Mouse (Mus musculus) limb, embryonic 14.5 days (tissue): ENCODE measurements around the gene Bcar3. TPM values are rescaled to one million over a fixed set of nuclear protein-coding genes. Genes with fewer than 3 reads are reported as not detected.

Experiments used
- ATAC-seq: fragments of 200-750 bp; cut with Nextera tagmentation; 2 replicates; pipeline ENCODE4 v1.8.0; 2017; ENCODE audit warnings: low read depth, moderate number of reproducible peaks, moderate TSS enrichment; ENCODE audit not compliant: low FRiP score
- DNase-seq: peaks from one replicate; pipeline ENCODE4 v3.0.0-alpha.2; 2015; ENCODE audit warnings: low spot score
- H3K27ac ChIP-seq: fragments of 300-500 bp; sonication (generic); replicated peaks from 2 replicates; pipeline ENCODE4 v1.5.1; 2014; ENCODE audit warnings: low read depth, mild to moderate bottlenecking, low read length, moderate library complexity, mixed read lengths
- H3K27me3 ChIP-seq: fragments of 300-500 bp; sonication (generic); 2 replicates; pipeline ENCODE4 v1.6.1; 2014; ENCODE audit warnings: low read length, mixed read lengths; ENCODE audit not compliant: control insufficient read depth, insufficient read depth
- H3K36me3 ChIP-seq: fragments of 300-500 bp; sonication (generic); 2 replicates; pipeline ENCODE4 v1.6.1; 2014; ENCODE audit warnings: mild to moderate bottlenecking, low read length, moderate library complexity, mixed read lengths; ENCODE audit not compliant: control insufficient read depth, insufficient read depth
- H3K4me1 ChIP-seq: fragments of 300-500 bp; sonication (generic); 2 replicates; pipeline ENCODE4 v1.6.1; 2014; ENCODE audit warnings: antibody characterized with exemption, low read length, mixed read lengths; ENCODE audit not compliant: control insufficient read depth, insufficient read depth
- H3K4me2 ChIP-seq: fragments of 300-500 bp; sonication (generic); replicated peaks from 2 replicates; pipeline ENCODE4 v1.6.1; 2014; ENCODE audit warnings: low read depth, mild to moderate bottlenecking, low read length, moderate library complexity; ENCODE audit not compliant: severe bottlenecking
- H3K4me3 ChIP-seq: fragments of 300-500 bp; sonication (generic); replicated peaks from 2 replicates; pipeline ENCODE4 v1.5.1; 2014; ENCODE audit warnings: low read length
- H3K9ac ChIP-seq: fragments of 300-500 bp; sonication (generic); 2 replicates; pipeline ENCODE4 v1.6.1; 2014; ENCODE audit warnings: mild to moderate bottlenecking, low read depth, low read length, moderate library complexity; ENCODE audit not compliant: severe bottlenecking
- H3K9me3 ChIP-seq: fragments of 300-500 bp; sonication (generic); 2 replicates; pipeline ENCODE4 v1.6.1; 2016; ENCODE audit warnings: low read length; ENCODE audit not compliant: control insufficient read depth
- POLR2A ChIP-seq: fragments of 200-500 bp; IDR thresholded peaks from 2 replicates; pipeline ENCODE4 v1.8.0; 2012; ENCODE audit warnings: inconsistent platforms, mild to moderate bottlenecking, moderate library complexity, borderline replicate concordance; ENCODE audit not compliant: insufficient read depth, insufficient read length; ENCODE audit errors: extremely low read depth
- WGBS: fragments of 180-500 bp; shearing (Covaris S2); extraction: QIAGEN DNeasy Blood & Tissue Kit; methylation state at CpG from one replicate; pipeline ENCODE4 v1.1.7; 2014; 5-methylcytosine and 5-hydroxymethylcytosine counted together
- polyA plus RNA-seq, 2 experiments: library from polyadenylated mRNA; depleted of rRNA in 1 of 2; stranded (reverse) in 1 of 2; unstranded in 1 of 2; fragments of >200 nt; fragmentation: Nextera tagmentation in 1 of 2; extraction: Ambion mirVana in 1 of 2; gene quantifications; 2 replicates each; pipeline versions ENCODE4 v1.2.1 to v1.2.3; 2012 to 2014

Gene Bcar3
- polyA plus RNA-seq, 2 experiments, result 7.8 to 7.9 TPM

- WGBS, result 76% methylated on average over 7 of the region's 7 CpGs
Observed at GRCm38 (mm10) chr3:122290696-122291095, 3.2 kb upstream of the Bcar3 start.

GRCm38 (mm10) chr3:122291828-122292227, 2.1 kb upstream of the Bcar3 start:
- DNase-seq (no peak), ATAC-seq (no peak)
- peak overlapping the region; percentile 61 for H3K4me3 ChIP-seq
- no peaks in the 10 kb centered on the region for H3K9me3 ChIP-seq
- WGBS, result 65% methylated on average over 12 of the region's 12 CpGs
- TF ChIP-seq POLR2A, result no peak
- H3K4me2 ChIP-seq, result peak overlapping the region; percentile 70
- H3K27ac ChIP-seq, result no peak overlapping the region
- no peaks in the 10 kb centered on the region for H3K36me3 ChIP-seq
- no peak overlapping the region for H3K9ac ChIP-seq
- H3K27me3 ChIP-seq, result no peaks in the 10 kb centered on the region
- peaks cover 21% of the 10 kb centered on the region for H3K4me1 ChIP-seq

More at GRCm38 (mm10) chr3:122290696-122291095, 3.2 kb upstream of the Bcar3 start:
- Histone ChIP-seq H3K36me3 (peaks cover 3% of the 10 kb centered on the region), H3K9ac (no peak overlapping the region), H3K27me3 (no peaks in the 10 kb centered on the region), H3K4me2 (no peak overlapping the region), H3K9me3 (no peaks in the 10 kb centered on the region), H3K4me3 (no peak overlapping the region), H3K4me1 (peaks cover 15% of the 10 kb centered on the region), H3K27ac (no peak overlapping the region)
- no peak for ATAC-seq
- TF ChIP-seq POLR2A, result no peak
- DNase-seq, result peak; percentile 25

GRCm38 (mm10) chr3:122292300-122293222, 1.4 kb upstream of the Bcar3 start:
- no peaks in the 10 kb centered on the region for H3K9me3 ChIP-seq
- peak overlapping the region; percentile 97 for H3K27ac ChIP-seq
- 8% methylated on average over 47 of the region's 54 CpGs for WGBS
- peak overlapping the region; percentile 70 for H3K4me2 ChIP-seq
- H3K27me3 ChIP-seq, result no peaks in the 10 kb centered on the region
- TF ChIP-seq POLR2A, result no peak
- peak; percentile 80 for ATAC-seq
- H3K4me1 ChIP-seq, result peaks cover 23% of the 10 kb centered on the region
- H3K9ac ChIP-seq, result peak overlapping the region; percentile 92
- peak; percentile 90 for DNase-seq
- peak overlapping the region; percentile 61 for H3K4me3 ChIP-seq
- H3K36me3 ChIP-seq, result no peaks in the 10 kb centered on the region

GRCm38 (mm10) chr3:122293223-122293953, 548 bp upstream of the Bcar3 start:
- WGBS, result under 1% methylated on average over 77 of the region's 105 CpGs
- DNase-seq (peak; percentile 38), ATAC-seq (peak; percentile 64)
- Histone ChIP-seq H3K4me1 (peaks cover 23% of the 10 kb centered on the region), H3K9ac (peak overlapping the region; percentile 92), H3K4me3 (peak overlapping the region; percentile 61), H3K4me2 (peak overlapping the region; percentile 70), H3K36me3 (no peaks in the 10 kb centered on the region), H3K27me3 (no peaks in the 10 kb centered on the region), H3K9me3 (no peaks in the 10 kb centered on the region), H3K27ac (peak overlapping the region; percentile 97)
- no peak for TF ChIP-seq POLR2A

GRCm38 (mm10) chr3:122295511-122295910, 1.6 kb downstream of the Bcar3 start:
- ATAC-seq (no peak), DNase-seq (peak; percentile 72)
- Histone ChIP-seq H3K27ac (no peak overlapping the region), H3K4me3 (no peak overlapping the region), H3K4me2 (no peak overlapping the region), H3K9me3 (no peaks in the 10 kb centered on the region), H3K4me1 (peaks cover 23% of the 10 kb centered on the region), H3K27me3 (no peaks in the 10 kb centered on the region), H3K36me3 (no peaks in the 10 kb centered on the region), H3K9ac (no peak overlapping the region)
- TF ChIP-seq POLR2A, result no peak
- 6% methylated on average over 5 of the region's 5 CpGs for WGBS
